Comparison of ENCODE assay signal across 17 mouse cellular contexts in genomic region chr13:45404269-45404668, GRCm38 (mm10). TPM values are rescaled to one million over a fixed set of nuclear protein-coding genes. Genes with fewer than 3 reads are reported as not detected.
A peak's percentile ranks its signal among the peaks of the same experiment; 100 is the strongest.
DNase-seq lines count a peak whose midpoint lies in the region; ATAC-seq and TF ChIP-seq lines count a peak whose summit lies in the region.
"Had no signal": no experiment of that assay in that cellular context is flagged by ENCODE, and none has a peak within 500 bp of the region (broad histone marks: within the 10 kb centered on the region; RNA-seq: fewer than 3 reads in every experiment).

No protein-coding gene starts in this region.

- H3K27me3 ChIP-seq in heart, embryonic 10.5 days (ENCODE audit: insufficient read depth, poor library complexity, severe bottlenecking): no peaks in the 10 kb centered on the region
- H3K27me3 ChIP-seq in liver, embryonic 13.5 days: no peaks in the 10 kb centered on the region
- no peaks in the 10 kb centered on the region for H3K27me3 ChIP-seq in forebrain, embryonic 11.5 days (ENCODE audit: control insufficient read depth, insufficient read depth, low read length)
- H3K27me3 ChIP-seq in heart, adult 2 months (ENCODE audit: control insufficient read depth, insufficient read depth, low read length): no peaks in the 10 kb centered on the region
- H3K27me3 ChIP-seq: forebrain, embryonic 12.5 days; limb, embryonic 12.5 days; midbrain, embryonic 12.5 days had no signal

- H3K4me2 ChIP-seq in liver, embryonic 13.5 days: peak overlapping the region; percentile 69
- no peak overlapping the region for H3K4me2 ChIP-seq in forebrain, embryonic 11.5 days (ENCODE audit: low read depth, low read length, severe bottlenecking)
- H3K4me2 ChIP-seq: forebrain, embryonic 12.5 days; hindbrain, embryonic 13.5 days; limb, embryonic 12.5 days; midbrain, embryonic 12.5 days had no signal

- H3K9ac ChIP-seq in liver, embryonic 13.5 days: peak overlapping the region; percentile 59
- no peak overlapping the region for H3K9ac ChIP-seq in forebrain, embryonic 11.5 days (ENCODE audit: low read length)
- no peak overlapping the region for H3K9ac ChIP-seq in heart, adult 2 months (ENCODE audit: low read depth, low read length)
- H3K9ac ChIP-seq: forebrain, embryonic 12.5 days; hindbrain, embryonic 13.5 days; limb, embryonic 12.5 days; midbrain, embryonic 12.5 days had no signal

- WGBS in heart, embryonic 10.5 days: 80% methylated on average over 6 of the region's 6 CpGs
- WGBS in liver, embryonic 13.5 days (ENCODE audit: insufficient replicate concordance): 22% methylated on average over 6 of the region's 6 CpGs
- 91% methylated on average over 6 of the region's 6 CpGs for WGBS in forebrain, embryonic 11.5 days
- WGBS in heart, adult 2 months: 90% methylated on average over 6 of the region's 6 CpGs

- intact Hi-C loops in heart, adult 2 months (cut with DNase I): no loop called here

- peaks cover 48% of the 10 kb centered on the region for H3K36me3 ChIP-seq in heart, embryonic 10.5 days
- peaks cover 58% of the 10 kb centered on the region for H3K36me3 ChIP-seq in liver, embryonic 13.5 days
- H3K36me3 ChIP-seq in forebrain, embryonic 11.5 days (ENCODE audit: control insufficient read depth, insufficient read depth, low read length): no peaks in the 10 kb centered on the region
- peaks cover 1% of the 10 kb centered on the region for H3K36me3 ChIP-seq in heart, adult 2 months (ENCODE audit: control insufficient read depth, insufficient read depth, low read length)

- H3K27ac ChIP-seq in heart, embryonic 10.5 days: peak overlapping the region; percentile 48; the same call in 1 of the 2 replicates
- peak overlapping the region; percentile 96 for H3K27ac ChIP-seq in liver, embryonic 13.5 days
- no peak overlapping the region for H3K27ac ChIP-seq in forebrain, embryonic 11.5 days (ENCODE audit: low read depth, low read length)
- H3K27ac ChIP-seq in heart, adult 2 months: no peak overlapping the region
- H3K27ac ChIP-seq: embryonic facial prominence, embryonic 10.5 days; forebrain, embryonic 12.5 days; hindbrain, embryonic 13.5 days; limb, embryonic 12.5 days; midbrain, embryonic 12.5 days had no signal

- peaks cover 21% of the 10 kb centered on the region for H3K4me1 ChIP-seq in heart, embryonic 10.5 days
- H3K4me1 ChIP-seq in liver, embryonic 13.5 days (replicated peaks): peaks cover 81% of the 10 kb centered on the region
- no peaks in the 10 kb centered on the region for H3K4me1 ChIP-seq in forebrain, embryonic 11.5 days (replicated peaks; ENCODE audit: control insufficient read depth, insufficient read depth, low read length)
- no peaks in the 10 kb centered on the region; the same call in 1 of the 2 replicates for H3K4me1 ChIP-seq in heart, adult 2 months (ENCODE audit: control insufficient read depth, insufficient read depth, low read length)
- H3K4me1 ChIP-seq: forebrain, embryonic 12.5 days had no signal

- TF ChIP-seq POLR2A in heart, adult 2 months (IDR thresholded peaks at IDR 0.05; ENCODE audit: insufficient read depth, low read depth, low read length): no peak

- peaks cover 1% of the 10 kb centered on the region; the same call in 1 of the 2 replicates for H3K79me2 ChIP-seq in heart, adult 2 months (replicated peaks; ENCODE audit: control insufficient read depth, insufficient read depth, low read length)

- H3K4me3 ChIP-seq in heart, embryonic 10.5 days: no peak overlapping the region
- peak overlapping the region; percentile 27 for H3K4me3 ChIP-seq in liver, embryonic 13.5 days (replicated peaks)
- no peak overlapping the region for H3K4me3 ChIP-seq in forebrain, embryonic 11.5 days (ENCODE audit: low read depth, low read length)
- no peak overlapping the region for H3K4me3 ChIP-seq in heart, adult 2 months
- H3K4me3 ChIP-seq: embryonic facial prominence, embryonic 10.5 days; forebrain, embryonic 12.5 days; hindbrain, embryonic 13.5 days; limb, embryonic 12.5 days; midbrain, embryonic 12.5 days had no signal

- TF ChIP-seq CTCF in heart, adult 2 months (IDR thresholded peaks at IDR 0.05): no peak

- TF ChIP-seq EP300 in heart, adult 2 months (IDR thresholded peaks at IDR 0.05; ENCODE audit: insufficient read depth, low read depth, low read length): no peak

- DNase-seq in heart, embryonic 10.5 days (ENCODE audit: low spot score): peak; percentile 88
- DNase-seq in heart, adult 11 months: no peak
- peak; percentile 80 for DNase-seq in liver, embryonic 13.5 days
- peak; percentile 25 for DNase-seq in lung, postnatal 14 days
- DNase-seq in forebrain, embryonic 11.5 days (ENCODE audit: low spot score): no peak
- DNase-seq in adrenal gland, postnatal 10 days: no peak
- no peak for DNase-seq in heart, adult 2 months
- DNase-seq: adrenal gland, postnatal 36 days; cerebellum, adult 18-20 months; kidney, adult 9 months; layer of hippocampus, adult 9-11 months had no signal

- ATAC-seq in common myeloid progenitor, adult 5-6 weeks (replicated peaks; ENCODE audit: low read depth, poor library complexity, severe bottlenecking): peak; percentile 77; the same call in 1 of the 2 replicates
- ATAC-seq in liver, embryonic 13.5 days (ENCODE audit: low read depth): peak; percentile 92
- no peak for ATAC-seq in forebrain, embryonic 11.5 days (replicated peaks; ENCODE audit: low FRiP score)

- H3K9me3 ChIP-seq in heart, embryonic 10.5 days: no peaks in the 10 kb centered on the region
- H3K9me3 ChIP-seq in liver, embryonic 13.5 days (replicated peaks): no peaks in the 10 kb centered on the region
- no peaks in the 10 kb centered on the region for H3K9me3 ChIP-seq in forebrain, embryonic 11.5 days (ENCODE audit: control insufficient read depth, low read length)
- H3K9me3 ChIP-seq: embryonic facial prominence, embryonic 10.5 days; forebrain, embryonic 12.5 days; hindbrain, embryonic 13.5 days; limb, embryonic 12.5 days; midbrain, embryonic 12.5 days had no signal

RNA-seq across cellular contexts. Expression of gene Mylip, which starts 14.7 kb away (rescaled TPM):
- 5.2 and 8.2 TPM in 2 replicates for polyA plus RNA-seq in heart, embryonic 10.5 days (2016; fragmentation: Nextera tagmentation; extraction: Ambion mirVana)
- total RNA-seq in common myeloid progenitor, adult 5-6 weeks (2017): 13.4 and 14.2 TPM in 2 replicates
- 6.2 and 7.3 TPM in 2 replicates for polyA plus RNA-seq in liver, embryonic 13.5 days (2015; fragmentation: Nextera tagmentation; extraction: Ambion mirVana)
- polyA plus RNA-seq in forebrain, embryonic 11.5 days (2014; fragmentation: Nextera tagmentation; extraction: Ambion mirVana): 3.6 and 4.9 TPM in 2 replicates
- total RNA-seq in adrenal gland, postnatal 10 days (2021): 10 to 100 TPM; 20.6 to 22.0 TPM
- 10 to 100 TPM; 16.8 to 27.1 TPM for total RNA-seq in heart, adult 2 months (2021)
- polyA plus RNA-seq in heart, adult 2 months (2012; rRNA removed): 10.5 and 13.6 TPM in 2 replicates

Comparison
In these comparisons a context has a peak if more than half of its experiments do, and no peak if none do; other contexts are left out.
1. DNase-seq: peak in heart, embryonic 10.5 days (single experiment), liver, embryonic 13.5 days (single experiment) and lung, postnatal 14 days (single experiment); none in heart, adult 11 months (single experiment), forebrain, embryonic 11.5 days (single experiment), adrenal gland, postnatal 10 days (single experiment) and heart, adult 2 months (0 of 2).
2. H3K27ac ChIP-seq: peak in heart, embryonic 10.5 days (single experiment) and liver, embryonic 13.5 days (single experiment); none in forebrain, embryonic 11.5 days (single experiment) and heart, adult 2 months (single experiment).